Mouse (Mus musculus): ENCODE measurements around the gene Narfl.

Gene Narfl

DNA sequence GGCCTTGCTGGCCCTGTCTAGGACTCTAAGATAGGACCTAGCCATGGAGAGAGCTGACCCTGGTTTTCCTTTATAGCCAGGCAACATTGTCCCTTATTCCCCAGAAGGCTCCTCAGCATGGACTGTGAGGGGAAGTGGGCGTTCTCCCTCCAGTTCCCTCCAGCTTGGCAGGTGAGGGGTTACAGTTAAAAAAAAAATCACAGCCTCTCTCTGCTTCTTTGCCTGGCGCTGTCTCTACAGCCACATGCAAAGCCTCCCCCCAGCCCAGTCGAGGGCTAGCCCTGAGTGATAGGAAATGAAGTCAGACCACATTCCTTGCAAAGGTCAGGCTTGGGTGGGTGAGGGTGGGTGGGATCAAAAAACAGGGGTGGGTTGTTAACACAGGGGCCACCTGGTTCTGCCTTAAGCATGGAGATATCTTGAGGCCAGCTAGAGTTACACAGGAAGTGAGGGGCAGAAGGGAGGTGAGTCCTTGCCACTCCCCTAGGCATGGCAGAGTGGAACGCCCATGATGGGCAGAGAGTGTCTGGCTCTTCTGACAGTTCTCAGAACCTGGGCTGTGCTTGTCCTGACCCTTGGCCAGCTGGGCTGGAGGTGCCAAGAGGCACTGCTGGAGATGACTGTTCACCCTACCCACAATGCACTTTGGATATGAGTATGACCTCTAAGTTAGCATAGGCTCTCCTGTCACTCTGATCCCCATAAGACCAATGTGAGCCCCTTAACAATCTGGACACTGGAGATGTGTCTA lies 17.8 kb upstream of the Narfl start:
- no peak for TF ChIP-seq GATA4 (IDR thresholded peaks at IDR 0.05; ENCODE audit: insufficient replicate concordance, low read length)

- TF ChIP-seq GATA4 (IDR thresholded peaks at IDR 0.05; ENCODE audit: insufficient replicate concordance, low read length): no peak
Measured at GRCm38 (mm10) chr17:25756378-25757242, 17.0 kb upstream of the Narfl start.

DNA sequence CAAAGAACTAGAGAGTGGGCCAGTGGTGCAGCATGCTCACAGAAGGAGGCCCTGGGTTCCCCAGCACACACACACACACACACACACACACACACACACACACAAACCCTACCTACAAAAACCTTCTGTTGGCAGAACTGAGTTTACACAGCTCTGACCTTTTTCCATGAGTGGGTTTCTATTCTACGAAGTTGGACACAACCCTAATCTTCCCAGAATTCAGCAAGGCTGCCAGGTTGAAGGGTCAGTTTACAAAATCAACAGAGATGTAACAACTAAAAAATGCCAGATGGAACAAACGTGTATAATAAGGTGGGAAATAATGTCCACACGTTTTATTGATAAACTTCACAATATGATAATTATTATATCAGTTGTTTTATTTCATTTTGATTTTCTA lies 15.9 kb upstream of the Narfl start:
- no peak for TF ChIP-seq GATA4 (IDR thresholded peaks at IDR 0.05; ENCODE audit: insufficient replicate concordance, low read length)

DNA sequence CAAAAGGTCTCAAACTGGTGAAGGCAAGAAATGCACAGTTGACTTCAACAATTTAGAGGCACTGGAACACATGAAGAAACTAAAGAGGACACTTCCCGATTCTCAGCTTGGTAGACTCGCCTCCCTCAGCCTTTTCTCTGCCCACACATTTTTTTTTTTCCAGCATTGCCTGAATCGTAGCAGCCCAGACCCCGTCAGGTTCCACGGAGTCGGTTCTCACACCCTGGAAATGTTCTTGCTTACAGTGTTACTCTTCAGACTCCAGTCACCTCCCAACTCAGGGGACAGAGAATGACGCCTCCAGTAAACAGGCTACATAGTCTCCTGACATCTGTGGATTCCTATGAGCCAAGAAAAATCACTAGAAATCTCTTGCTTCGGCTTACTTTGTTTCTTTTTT lies 13.4 kb upstream of the Narfl start:
- TF ChIP-seq GATA4 (IDR thresholded peaks at IDR 0.05; ENCODE audit: insufficient replicate concordance, low read length): no peak

GRCm38 (mm10) chr17:25761561-25761970 lies 12.0 kb upstream of the Narfl start:
- no peak for TF ChIP-seq GATA4 (IDR thresholded peaks at IDR 0.05; ENCODE audit: insufficient replicate concordance, low read length)

GRCm38 (mm10) chr17:25762591-25762990 lies 11.0 kb upstream of the Narfl start:
- TF ChIP-seq GATA4 (IDR thresholded peaks at IDR 0.05; ENCODE audit: insufficient replicate concordance, low read length): no peak

DNA sequence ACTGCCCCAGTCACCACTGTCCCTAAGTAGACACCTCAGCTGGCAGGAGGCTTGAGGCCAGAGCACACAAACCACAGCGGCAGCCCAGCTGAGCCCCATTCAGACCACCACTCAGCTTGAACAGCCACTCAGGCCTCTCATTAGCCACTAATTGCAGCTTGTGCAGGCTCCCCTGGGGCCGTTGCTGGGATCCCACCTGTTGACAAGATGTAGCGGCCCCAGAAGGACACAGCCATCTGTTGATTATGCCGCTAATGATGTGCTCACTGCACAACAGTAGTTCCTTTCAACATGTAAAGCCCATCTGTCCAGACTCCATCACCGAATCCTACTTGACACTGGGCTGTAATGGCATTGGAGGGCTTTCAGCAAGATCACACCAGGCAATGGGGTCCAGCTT lies 7.7 kb upstream of the Narfl start:
- no peak for TF ChIP-seq GATA4 (IDR thresholded peaks at IDR 0.05; ENCODE audit: insufficient replicate concordance, low read length)

- no peak for TF ChIP-seq GATA4 (IDR thresholded peaks at IDR 0.05; ENCODE audit: insufficient replicate concordance, low read length)
Measured at GRCm38 (mm10) chr17:25769331-25769730, 4.2 kb upstream of the Narfl start.

- TF ChIP-seq GATA4 (IDR thresholded peaks at IDR 0.05; ENCODE audit: insufficient replicate concordance, low read length): no peak
Measured at GRCm38 (mm10) chr17:25775318-25776062, 1.9 kb downstream of the Narfl start.

- no peak for TF ChIP-seq GATA4 (IDR thresholded peaks at IDR 0.05; ENCODE audit: insufficient replicate concordance, low read length)
Measured at GRCm38 (mm10) chr17:25777948-25778347, 4.4 kb downstream of the Narfl start.

DNA sequence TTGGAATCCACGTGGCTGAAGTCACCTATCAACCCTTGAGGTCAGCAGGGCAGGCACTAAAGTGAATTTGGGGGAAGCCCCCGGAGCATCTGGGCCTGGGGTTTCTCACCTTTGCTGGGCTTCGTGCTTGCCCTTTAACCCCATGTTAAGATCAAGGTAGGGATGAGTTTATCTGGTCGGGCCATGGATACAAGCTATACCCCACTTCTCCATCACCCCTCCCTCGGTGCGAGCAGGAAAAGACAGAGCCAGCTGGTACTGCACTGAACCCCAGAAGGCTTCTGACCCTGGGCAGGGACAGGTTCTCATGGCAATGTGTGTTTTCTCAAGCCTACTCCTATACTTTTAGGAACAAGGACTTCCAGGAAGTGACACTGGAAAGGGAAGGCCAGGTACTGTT lies 7.8 kb downstream of the Narfl start:
- no peak for TF ChIP-seq GATA4 (IDR thresholded peaks at IDR 0.05; ENCODE audit: insufficient replicate concordance, low read length)

DNA sequence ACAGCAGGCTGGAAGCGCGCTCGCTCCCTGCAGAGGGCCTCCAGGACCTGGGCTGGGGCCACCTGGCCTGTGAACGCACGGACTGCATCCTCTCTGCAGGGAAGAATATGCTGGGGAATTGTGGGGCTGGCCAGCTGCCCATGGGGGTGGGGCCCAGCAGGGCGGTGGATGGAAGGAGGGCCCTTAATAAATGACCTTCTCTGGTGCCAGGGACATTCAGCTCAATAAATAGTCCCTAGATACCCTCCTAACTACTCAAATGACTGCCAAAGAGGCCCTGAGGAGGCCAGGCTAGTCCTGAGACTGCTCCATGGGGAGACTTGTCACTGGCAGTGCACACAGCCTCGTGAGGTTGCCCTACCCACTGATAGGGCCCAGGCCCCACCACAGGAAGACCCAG lies 9.5 kb downstream of the Narfl start:
- no peak for TF ChIP-seq GATA4 (IDR thresholded peaks at IDR 0.05; ENCODE audit: insufficient replicate concordance, low read length)

GRCm38 (mm10) chr17:25783861-25784574 lies 10.4 kb downstream of the Narfl start:
- no peak for TF ChIP-seq GATA4 (IDR thresholded peaks at IDR 0.05; ENCODE audit: insufficient replicate concordance, low read length)

GRCm38 (mm10) chr17:25785281-25785745 lies 11.7 kb downstream of the Narfl start, which contains the start of gene Haghl:
Gene Haghl, minus strand, starts transcription at chr17:25785673.
- no peak for TF ChIP-seq GATA4 (IDR thresholded peaks at IDR 0.05; ENCODE audit: insufficient replicate concordance, low read length)

- no peak for TF ChIP-seq GATA4 (IDR thresholded peaks at IDR 0.05; ENCODE audit: insufficient replicate concordance, low read length)
Measured at GRCm38 (mm10) chr17:25786280-25786679, 12.7 kb downstream of the Narfl start, which contains the start of gene Ccdc78. Gene Ccdc78, plus strand, starts transcription at chr17:25786580.

All from liver, adult (tissue).